Mouse (Mus musculus): ENCODE measurements around the gene Lmbr1l. TPM values are rescaled to one million over a fixed set of nuclear protein-coding genes. Genes with fewer than 3 reads are reported as not detected.

Lmbr1l gene
- total and polyA plus RNA-seq, 3 experiments, result 7.0 to 17.3 TPM; not detected in 1

- H3K4me3 ChIP-seq (ENCODE audit: control insufficient read depth in 1 of 2, insufficient read depth in 1 of 2, low read depth in 2 of 2, low read length in 2 of 2), result peak overlapping the region; percentile 78 to 92
- peak overlapping the region; percentile 86 for H3K27ac ChIP-seq (ENCODE audit: control insufficient read depth, low read depth, low read length)
- H3K4me1 ChIP-seq (ENCODE audit: control insufficient read depth in 1 of 2, insufficient read depth in 2 of 2, low read length in 2 of 2), result peaks cover 14 to 21% of the 10 kb centered on the region in 2 experiments
- H3K36me3 ChIP-seq (ENCODE audit: control insufficient read depth in 1 of 2, insufficient read depth in 2 of 2, low read length in 2 of 2), result peaks cover 0 to 23% of the 10 kb centered on the region in 2 experiments; a peak in 2 of 4 replicates
- H3K9me3 ChIP-seq (replicated peaks; ENCODE audit: insufficient read depth, low read length), result no peaks in the 10 kb centered on the region
- DNase-seq (ENCODE audit: low read depth, low spot score), result peak; percentile 99
- no peaks in the 10 kb centered on the region for H3K27me3 ChIP-seq (ENCODE audit: control insufficient read depth in 1 of 2, insufficient read depth in 2 of 2, low read length in 2 of 2)
- H3K9ac ChIP-seq (ENCODE audit: control insufficient read depth, low read depth, low read length, poor library complexity, severe bottlenecking), result peak overlapping the region; percentile 96
- H3K79me2 ChIP-seq (ENCODE audit: control insufficient read depth, insufficient read depth, low read length, poor library complexity), result peaks cover 52% of the 10 kb centered on the region
- TF ChIP-seq CHD1 (IDR thresholded peaks at IDR 0.05; ENCODE audit: low read depth, low read length) (peak; percentile 90; the same call in 1 of the 2 replicates), POLR2AphosphoS5 (IDR thresholded peaks at IDR 0.05; ENCODE audit: borderline replicate concordance, low read depth, low read length) (peak; percentile 53; the same call in 1 of the 2 replicates), RCOR1 (IDR thresholded peaks at IDR 0.05; ENCODE audit: low read depth, low read length) (no peak), BHLHE40 (IDR thresholded peaks at IDR 0.05; ENCODE audit: borderline replicate concordance, low read depth, low read length) (no peak), JUND (IDR thresholded peaks at IDR 0.05; ENCODE audit: low read depth, low read length) (no peak), ZC3H11A (IDR thresholded peaks at IDR 0.05; ENCODE audit: low read depth, low read length) (no peak), CHD2 (IDR thresholded peaks at IDR 0.05; ENCODE audit: low read length) (peak; percentile 51), EP300 (IDR thresholded peaks at IDR 0.05; ENCODE audit: low read depth in 1 of 2, low read length in 2 of 2) (peak in 1 of 2 experiments; percentile 47; a peak in 2 of 4 replicates), ETS1 (IDR thresholded peaks at IDR 0.05; ENCODE audit: low read depth, low read length) (peak; percentile 72), RAD21 (IDR thresholded peaks at IDR 0.05; ENCODE audit: low read depth, low read length) (no peak), SMC3 (IDR thresholded peaks at IDR 0.05; ENCODE audit: low read depth, low read length) (no peak), NELFE (IDR thresholded peaks at IDR 0.05; ENCODE audit: low read depth, low read length) (peak; percentile 77), ZKSCAN1 (IDR thresholded peaks at IDR 0.05; ENCODE audit: low read depth, low read length) (no peak; the same call in 1 of the 2 replicates), POLR2A (IDR thresholded peaks at IDR 0.05; ENCODE audit: control insufficient read depth in 1 of 2, insufficient read depth in 1 of 2, low read depth in 1 of 2, low read length in 2 of 2, poor library complexity in 1 of 2) (peak; percentile 82 to 92; a peak in 3 of 4 replicates), ZNF384 (IDR thresholded peaks at IDR 0.05; ENCODE audit: low read depth, low read length) (no peak), NRF1 (IDR thresholded peaks at IDR 0.05; ENCODE audit: insufficient read depth, low read depth, low read length, poor library complexity, severe bottlenecking) (peak; percentile 8; the same call in 1 of the 2 replicates), ELF1 (IDR thresholded peaks at IDR 0.05; ENCODE audit: low read depth, low read length) (0 out of 2 replicates have a peak, but pooled peaks have one; percentile 38), KAT2A (conservative IDR thresholded peaks at IDR 0.05; ENCODE audit: low read depth, low read length) (peak; percentile 97), UBTF (IDR thresholded peaks at IDR 0.05; ENCODE audit: borderline replicate concordance, insufficient read depth, low read depth, low read length) (peak; percentile 93; the same call in 1 of the 2 replicates), MAX (IDR thresholded peaks at IDR 0.05; ENCODE audit: low read length) (peak; percentile 95), USF1 (IDR thresholded peaks at IDR 0.05; ENCODE audit: low read depth, low read length) (peak; percentile 73), ZMIZ1 (IDR thresholded peaks at IDR 0.05; ENCODE audit: low read depth, low read length) (peak; percentile 73), E2F4 (IDR thresholded peaks at IDR 0.05; ENCODE audit: borderline replicate concordance, low read depth, low read length) (peak; percentile 64; the same call in 1 of the 2 replicates), POLR2AphosphoS2 (IDR thresholded peaks at IDR 0.05; ENCODE audit: low read length) (no peak; the same call in none of the 2 replicates), TAL1 (IDR thresholded peaks at IDR 0.05; ENCODE audit: low read length) (no peak), MAFK (IDR thresholded peaks at IDR 0.05; ENCODE audit: borderline replicate concordance, low read depth, low read length) (no peak), SIN3A (IDR thresholded peaks at IDR 0.05; ENCODE audit: low read length) (peak; percentile 99), GATA1 (IDR thresholded peaks at IDR 0.05; ENCODE audit: low read depth, low read length) (peak; percentile 9; the same call in 1 of the 2 replicates), MXI1 (IDR thresholded peaks at IDR 0.05; ENCODE audit: low read depth, low read length) (peak; percentile 99), HCFC1 (IDR thresholded peaks at IDR 0.05; ENCODE audit: low read depth, low read length) (peak; percentile 90), CTCF (IDR thresholded peaks at IDR 0.05 in 2 of 3, conservative IDR thresholded peaks at IDR 0.05 in 1 of 3; ENCODE audit: control insufficient read depth in 1 of 3, insufficient read depth in 1 of 3, low read depth in 2 of 3, low read length in 3 of 3, poor library complexity in 1 of 3, severe bottlenecking in 1 of 3) (no peak), MEF2A (IDR thresholded peaks at IDR 0.05; ENCODE audit: extremely low read depth, insufficient replicate concordance, low read depth, low read length, poor library complexity, severe bottlenecking) (no peak), USF2 (IDR thresholded peaks at IDR 0.05; ENCODE audit: borderline replicate concordance in 1 of 2, insufficient read depth in 1 of 2, low read depth in 1 of 2, low read length in 2 of 2) (no peak), MYC (IDR thresholded peaks at IDR 0.05; ENCODE audit: low read depth, low read length) (peak; percentile 99)
Observed at GRCm38 (mm10) chr15:98871916-98872888, 45.8 kb downstream of the Lmbr1l start.

Data from MEL (cell line).